ENCODE assay signal across 8 mouse cellular contexts in the genomic region with DNA sequence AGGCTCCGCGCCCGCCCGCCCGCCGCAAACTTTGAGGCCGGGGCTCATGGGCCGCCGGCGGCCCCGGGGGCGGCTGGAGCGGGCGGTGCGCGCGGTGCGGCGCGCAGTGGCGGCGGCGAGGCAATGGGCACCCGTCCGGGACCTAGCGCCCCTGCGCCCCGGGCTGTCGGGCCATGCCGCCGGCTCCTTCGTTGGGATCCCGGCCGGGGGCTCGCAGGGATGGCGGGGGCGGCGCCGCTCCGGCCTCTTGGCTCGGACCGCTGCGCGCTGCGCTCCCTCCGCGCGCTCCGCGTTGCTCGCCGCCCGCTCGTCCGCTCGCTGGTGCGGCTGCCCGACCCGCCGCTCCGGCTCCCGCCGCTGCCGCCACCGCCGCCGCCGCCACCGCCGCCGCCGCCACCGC. TPM values are rescaled to one million over a fixed set of nuclear protein-coding genes. Genes with fewer than 3 reads are reported as not detected.
DNase-seq lines count a peak whose midpoint lies in the region; ATAC-seq lines count a peak whose summit lies in the region.

A gene (minus strand): TSS at position 46 of the 400 bp plus-strand sequence.

- peak within 1 kb of the TSS; percentile 100 for H3K4me2 ChIP-seq in forebrain, embryonic 12.5 days
- H3K4me2 ChIP-seq in neural tube, embryonic 12.5 days (replicated peaks): peak within 1 kb of the TSS; percentile 98

- H3K4me1 ChIP-seq in forebrain, embryonic 12.5 days: peaks cover 28% of the 10 kb centered on the region
- H3K4me1 ChIP-seq in neural tube, embryonic 12.5 days: peaks cover 46% of the 10 kb centered on the region

- H3K36me3 ChIP-seq in forebrain, embryonic 12.5 days (replicated peaks): no peaks in the 10 kb centered on the region
- H3K36me3 ChIP-seq in neural tube, embryonic 12.5 days: no peaks in the 10 kb centered on the region

- H3K4me3 ChIP-seq in forebrain, embryonic 12.5 days (replicated peaks): peak within 1 kb of the TSS; percentile 61
- H3K4me3 ChIP-seq in neural tube, embryonic 12.5 days: peak within 1 kb of the TSS; percentile 66

- peak within 1 kb of the TSS; percentile 38 for H3K9ac ChIP-seq in forebrain, embryonic 12.5 days
- peak within 1 kb of the TSS; percentile 58 for H3K9ac ChIP-seq in neural tube, embryonic 12.5 days

- DNase-seq in left cerebral cortex, postnatal 36 days (ENCODE audit: low spot score in 2 of 2): no peak
- DNase-seq in left cerebral cortex, postnatal 10 days (ENCODE audit: extremely low spot score in 1 of 2, low spot score in 2 of 2): no peak
- no peak for DNase-seq in layer of hippocampus, postnatal 10 days (ENCODE audit: low spot score in 2 of 2)
- no peak for DNase-seq in gastrocnemius, postnatal 14 days
- no peak for DNase-seq in kidney, postnatal 4 days

- peaks cover 97% of the 10 kb centered on the region for H3K27me3 ChIP-seq in forebrain, embryonic 12.5 days
- H3K27me3 ChIP-seq in neural tube, embryonic 12.5 days (replicated peaks): peaks cover 71% of the 10 kb centered on the region

- peak; percentile 22; the same call in 1 of the 2 replicates for ATAC-seq in forebrain, embryonic 12.5 days (ENCODE audit: low FRiP score)
- ATAC-seq in neural tube, embryonic 12.5 days (ENCODE audit: low FRiP score, low read depth): 0 out of 2 replicates have a peak, but pooled peaks have one; percentile 8
- ATAC-seq in erythroblast, adult 5-6 weeks (replicated peaks; ENCODE audit: low FRiP score, poor library complexity, severe bottlenecking): no peak

- intact Hi-C loops in left cerebral cortex, postnatal 36 days (cut with DNase I): loop anchor here (5.0 kb wide), 1 partner anchor 714 kb away; a partner anchor contains a TSS
- intact Hi-C loops in left cerebral cortex, postnatal 10 days (cut with DNase I): loop anchor here (5.0 kb wide), 1 partner anchor 66 kb away; no protein-coding TSS in a partner anchor
- intact Hi-C loops in gastrocnemius, postnatal 14 days (cut with DNase I; ENCODE audit: low total_unique reads): loop anchor here (10.0 kb wide), 1 partner anchor 78 kb away; no protein-coding TSS in a partner anchor

- H3K9me3 ChIP-seq in forebrain, embryonic 12.5 days: no peaks in the 10 kb centered on the region
- H3K9me3 ChIP-seq in neural tube, embryonic 12.5 days: no peaks in the 10 kb centered on the region

- WGBS in forebrain, embryonic 12.5 days: under 1% methylated on average over 50 of the region's 73 CpGs
- WGBS in neural tube, embryonic 12.5 days: under 1% methylated on average over 50 of the region's 73 CpGs

- H3K27ac ChIP-seq in forebrain, embryonic 12.5 days: no peak within 1 kb of the TSS
- no peak within 1 kb of the TSS for H3K27ac ChIP-seq in neural tube, embryonic 12.5 days

RNA-seq across cellular contexts. Expression of the gene that starts here (rescaled TPM):
- total RNA-seq in left cerebral cortex, postnatal 36 days (2021): 10 to 100 TPM; 16.4 to 22.0 TPM
- 1 to 10 TPM; 4.5 to 5.5 TPM for total RNA-seq in left cerebral cortex, postnatal 10 days (2021)
- 0.62 and 0.64 TPM in 2 replicates for polyA plus RNA-seq in forebrain, embryonic 12.5 days (2016; fragmentation: Nextera tagmentation; extraction: Ambion mirVana)
- 10 to 100 TPM; 59.4 to 62.2 TPM for total RNA-seq in layer of hippocampus, postnatal 10 days (2021)
- polyA plus RNA-seq in neural tube, embryonic 12.5 days (2016; fragmentation: Nextera tagmentation; extraction: Ambion mirVana): 5.1 TPM in 2 replicates
- total RNA-seq in gastrocnemius, postnatal 14 days (2021): under 1 TPM; 0.66 to 0.69 TPM
- total RNA-seq in erythroblast, adult 5-6 weeks (2015; ENCODE audit: low replicate concordance): 0.58 TPM in 1 of 2 replicates, not detected in the other
- 0.98 TPM in 1 of 2 replicates, not detected in the other for total RNA-seq in erythroblast, adult 5-6 weeks (2017; ENCODE audit: low replicate concordance)

Comparison
In these comparisons a context has a peak if more than half of its experiments do, and no peak if none do; other contexts are left out.
1. Peak in ATAC-seq, H3K4me3 ChIP-seq, H3K9ac ChIP-seq and H3K4me2 ChIP-seq in forebrain, embryonic 12.5 days; RNA of the gene not detected or under 1 TPM.